Mouse (Mus musculus): ENCODE measurements around the gene Vps41.

- TF ChIP-seq POLR2A (IDR thresholded peaks at IDR 0.05; ENCODE audit: low read depth, low read length) (no peak), CTCF (IDR thresholded peaks at IDR 0.05; ENCODE audit: extremely low read depth, insufficient read length, insufficient replicate concordance, low read depth, low read length) (no peak)
These were observed 1.4 kb downstream of the Vps41 start for GRCm38 (mm10) chr13:18718461-18718860.

All from small intestine, adult 2 months (tissue).